In the genomic region with DNA sequence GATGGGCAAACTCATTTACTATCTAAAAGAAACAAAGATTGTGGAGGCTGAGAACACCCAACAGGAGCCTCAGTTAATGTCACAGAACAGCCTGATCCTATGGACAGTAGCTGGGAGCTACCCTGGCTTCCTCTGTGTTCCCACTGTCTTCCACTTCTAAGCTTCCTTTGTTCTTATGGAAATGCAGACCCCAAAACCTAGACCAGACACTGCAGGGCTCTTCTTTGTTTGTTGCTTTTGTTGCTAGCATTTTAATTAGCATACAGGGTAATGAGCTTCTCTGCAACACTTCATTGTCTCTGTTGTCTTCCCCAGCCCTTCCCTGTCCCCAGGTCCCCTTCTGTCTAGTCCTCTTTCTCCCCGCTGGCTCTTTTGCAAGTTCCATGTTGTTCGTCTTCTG, we compare ENCODE assay signal across 21 mouse cellular contexts.
DNase-seq lines count a peak whose midpoint lies in the region; ATAC-seq lines count a peak whose summit lies in the region.
"Had no signal": no experiment of that assay in that cellular context is flagged by ENCODE, and none has a peak within 500 bp of the region (broad histone marks: within the 10 kb centered on the region; RNA-seq: fewer than 3 reads in every experiment).

No protein-coding gene starts in this region.

- H3K36me3 ChIP-seq in midbrain, embryonic 10.5 days = no peaks in the 10 kb centered on the region
- no peaks in the 10 kb centered on the region for H3K36me3 ChIP-seq in midbrain, embryonic 16.5 days (ENCODE audit: control insufficient read depth, insufficient read depth, low read length)
- no peaks in the 10 kb centered on the region for H3K36me3 ChIP-seq in neural tube, embryonic 12.5 days
- no peaks in the 10 kb centered on the region for H3K36me3 ChIP-seq in neural tube, embryonic 15.5 days
- H3K36me3 ChIP-seq in embryonic facial prominence, embryonic 10.5 days (replicated peaks) = no peaks in the 10 kb centered on the region
- H3K36me3 ChIP-seq: embryonic facial prominence, embryonic 15.5 days; forebrain, embryonic 10.5 days; G1E; heart, embryonic 12.5 days had no signal

- no peak overlapping the region for H3K9ac ChIP-seq in midbrain, embryonic 16.5 days (ENCODE audit: low read depth, low read length)
- no peak overlapping the region for H3K9ac ChIP-seq in neural tube, embryonic 12.5 days
- no peak overlapping the region for H3K9ac ChIP-seq in neural tube, embryonic 15.5 days (replicated peaks)
- H3K9ac ChIP-seq: embryonic facial prominence, embryonic 15.5 days; heart, embryonic 12.5 days; hindbrain, embryonic 14.5 days had no signal

- no peak for DNase-seq in midbrain, embryonic 10.5 days (ENCODE audit: low spot score)
- no peak for DNase-seq in embryonic facial prominence, embryonic 10.5 days (ENCODE audit: low spot score)
- no peak for DNase-seq in ovary, postnatal 14 days (ENCODE audit: low spot score)
- DNase-seq in kidney, adult 18-20 months = no peak
- DNase-seq: adrenal gland, postnatal 14 days; cerebellum, adult 11-12 months; cerebellum, adult 9-10 months; cerebellum, postnatal 25 days; gastrocnemius, adult 2 months; gastrocnemius, postnatal 25 days had no signal

- H3K4me3 ChIP-seq in midbrain, embryonic 10.5 days = no peak overlapping the region
- H3K4me3 ChIP-seq in midbrain, embryonic 16.5 days (ENCODE audit: low read depth, low read length) = no peak overlapping the region
- H3K4me3 ChIP-seq in neural tube, embryonic 12.5 days = no peak overlapping the region
- no peak overlapping the region for H3K4me3 ChIP-seq in neural tube, embryonic 15.5 days (replicated peaks)
- H3K4me3 ChIP-seq in embryonic facial prominence, embryonic 10.5 days = no peak overlapping the region
- H3K4me3 ChIP-seq: embryonic facial prominence, embryonic 15.5 days; erythroblast, embryonic 14.5 days; forebrain, embryonic 10.5 days; gastrocnemius, adult 2 months; heart, embryonic 12.5 days had no signal

- 0 out of 2 replicates have a peak overlapping the region, but pooled peaks have one; percentile 9 for H3K27ac ChIP-seq in midbrain, embryonic 10.5 days (replicated peaks)
- H3K27ac ChIP-seq in midbrain, embryonic 16.5 days (ENCODE audit: low read length) = no peak overlapping the region
- no peak overlapping the region for H3K27ac ChIP-seq in neural tube, embryonic 12.5 days
- no peak overlapping the region for H3K27ac ChIP-seq in neural tube, embryonic 15.5 days (replicated peaks)
- H3K27ac ChIP-seq in embryonic facial prominence, embryonic 10.5 days (replicated peaks) = 0 out of 2 replicates have a peak overlapping the region, but pooled peaks have one; percentile 6
- H3K27ac ChIP-seq: embryonic facial prominence, embryonic 15.5 days; forebrain, embryonic 10.5 days; gastrocnemius, adult 2 months; hindbrain, embryonic 14.5 days had no signal

- WGBS in midbrain, embryonic 10.5 days = 56% methylated on average over 2 of the region's 2 CpGs
- 46% methylated on average over 2 of the region's 2 CpGs for WGBS in midbrain, embryonic 16.5 days
- WGBS in neural tube, embryonic 12.5 days = 68% methylated on average over 2 of the region's 2 CpGs
- WGBS in neural tube, embryonic 15.5 days = 49% methylated on average over 2 of the region's 2 CpGs
- 76% methylated on average over 2 of the region's 2 CpGs for WGBS in embryonic facial prominence, embryonic 10.5 days

- H3K4me2 ChIP-seq in midbrain, embryonic 16.5 days (ENCODE audit: low read length) = no peak overlapping the region
- H3K4me2 ChIP-seq in neural tube, embryonic 12.5 days (replicated peaks) = no peak overlapping the region
- H3K4me2 ChIP-seq in neural tube, embryonic 15.5 days = no peak overlapping the region
- H3K4me2 ChIP-seq: embryonic facial prominence, embryonic 15.5 days; heart, embryonic 12.5 days; hindbrain, embryonic 14.5 days had no signal

- peaks cover 8% of the 10 kb centered on the region; the same call in 1 of the 2 replicates for H3K4me1 ChIP-seq in midbrain, embryonic 10.5 days
- H3K4me1 ChIP-seq in midbrain, embryonic 16.5 days (ENCODE audit: control insufficient read depth, insufficient read depth, low read length) = no peaks in the 10 kb centered on the region
- peaks cover 8% of the 10 kb centered on the region; the same call in 1 of the 2 replicates for H3K4me1 ChIP-seq in neural tube, embryonic 12.5 days
- no peaks in the 10 kb centered on the region for H3K4me1 ChIP-seq in neural tube, embryonic 15.5 days
- 0 out of 2 replicates have a peak, but pooled peaks cover 7% of the 10 kb centered on the region for H3K4me1 ChIP-seq in embryonic facial prominence, embryonic 10.5 days
- H3K4me1 ChIP-seq: forebrain, embryonic 10.5 days had no signal

- no peaks in the 10 kb centered on the region for H3K27me3 ChIP-seq in midbrain, embryonic 10.5 days (ENCODE audit: low read depth, poor library complexity, severe bottlenecking)
- no peaks in the 10 kb centered on the region for H3K27me3 ChIP-seq in midbrain, embryonic 16.5 days (ENCODE audit: control insufficient read depth, insufficient read depth, low read depth, low read length)
- no peaks in the 10 kb centered on the region for H3K27me3 ChIP-seq in neural tube, embryonic 12.5 days (replicated peaks)
- no peaks in the 10 kb centered on the region for H3K27me3 ChIP-seq in neural tube, embryonic 15.5 days (replicated peaks)
- no peaks in the 10 kb centered on the region for H3K27me3 ChIP-seq in embryonic facial prominence, embryonic 10.5 days (replicated peaks; ENCODE audit: low read depth, poor library complexity, severe bottlenecking)
- H3K27me3 ChIP-seq: embryonic facial prominence, embryonic 15.5 days; heart, embryonic 12.5 days had no signal

- H3K9me3 ChIP-seq in midbrain, embryonic 10.5 days (replicated peaks) = no peaks in the 10 kb centered on the region
- no peaks in the 10 kb centered on the region for H3K9me3 ChIP-seq in midbrain, embryonic 16.5 days (replicated peaks; ENCODE audit: control insufficient read depth, low read length, poor library complexity, severe bottlenecking)
- H3K9me3 ChIP-seq in neural tube, embryonic 12.5 days = no peaks in the 10 kb centered on the region
- no peaks in the 10 kb centered on the region for H3K9me3 ChIP-seq in neural tube, embryonic 15.5 days (replicated peaks)
- no peaks in the 10 kb centered on the region for H3K9me3 ChIP-seq in embryonic facial prominence, embryonic 10.5 days
- H3K9me3 ChIP-seq: embryonic facial prominence, embryonic 15.5 days; forebrain, embryonic 10.5 days; G1E had no signal

- ATAC-seq in midbrain, embryonic 16.5 days = no peak
- peak; percentile 75 for ATAC-seq in neural tube, embryonic 12.5 days (ENCODE audit: low FRiP score, low read depth)
- no peak for ATAC-seq in neural tube, embryonic 15.5 days (ENCODE audit: low FRiP score)
- ATAC-seq: activated CD4-positive, CD25-positive, alpha-beta regulatory T cell, adult 4 months; forebrain, embryonic 14.5 days had no signal

Comparison
In these comparisons a context has a peak if more than half of its experiments do, and no peak if none do; other contexts are left out.
1. H3K27ac ChIP-seq: peak in midbrain, embryonic 10.5 days (single experiment) and embryonic facial prominence, embryonic 10.5 days (single experiment); none in midbrain, embryonic 16.5 days (single experiment), neural tube, embryonic 12.5 days (single experiment) and neural tube, embryonic 15.5 days (single experiment).